Mouse (Mus musculus) lung, adult 2 months (tissue): ENCODE results near the gene Pde4b.

Experiments used
- CTCF ChIP-seq: fragments of 200-500 bp; IDR thresholded peaks from 2 replicates; pipeline ENCODE4 v1.5.1; 2011; ENCODE audit warnings: mild to moderate bottlenecking, low read length, control low read depth; ENCODE audit not compliant: insufficient read depth
- POLR2A ChIP-seq: fragments of 200-500 bp; IDR thresholded peaks from 2 replicates; pipeline ENCODE4 v1.6.1; 2011; ENCODE audit warnings: low read depth, mild to moderate bottlenecking, control low read depth, low read length, borderline replicate concordance; ENCODE audit errors: extremely low read depth

- TF ChIP-seq POLR2A (no peak), CTCF (no peak)
These were observed 245.5 kb downstream of the Pde4b start for GRCm38 (mm10) chr4:102332885-102333284.
